Comparison of ENCODE assay signal across 11 mouse cellular contexts in genomic region chr3:90664219-90664618, GRCm38 (mm10). TPM values are rescaled to one million over a fixed set of nuclear protein-coding genes. Genes with fewer than 3 reads are reported as not detected.
DNase-seq lines count a peak whose midpoint lies in the region; ATAC-seq and TF ChIP-seq lines count a peak whose summit lies in the region.
"Had no signal": no experiment of that assay in that cellular context is flagged by ENCODE, and none has a peak within 500 bp of the region (broad histone marks: within the 10 kb centered on the region; RNA-seq: fewer than 3 reads in every experiment).

No protein-coding gene starts in this region.

- no peaks in the 10 kb centered on the region for H3K4me1 ChIP-seq in heart, embryonic 10.5 days
- no peaks in the 10 kb centered on the region for H3K4me1 ChIP-seq in E14TG2a.4 (replicated peaks; ENCODE audit: low read depth, low read length)
- H3K4me1 ChIP-seq in embryonic facial prominence, embryonic 14.5 days (ENCODE audit: control insufficient read depth, insufficient read depth, low read length): no peaks in the 10 kb centered on the region
- H3K4me1 ChIP-seq: hindbrain, embryonic 10.5 days; limb, embryonic 15.5 days had no signal

- H3K36me3 ChIP-seq in heart, embryonic 10.5 days: no peaks in the 10 kb centered on the region
- H3K36me3 ChIP-seq in E14TG2a.4 (ENCODE audit: insufficient read depth, low read length): no peaks in the 10 kb centered on the region
- no peaks in the 10 kb centered on the region for H3K36me3 ChIP-seq in embryonic facial prominence, embryonic 14.5 days (ENCODE audit: control insufficient read depth, insufficient read depth, low read length)
- H3K36me3 ChIP-seq: hindbrain, embryonic 10.5 days; limb, embryonic 15.5 days had no signal

- no peak overlapping the region for H3K9ac ChIP-seq in embryonic facial prominence, embryonic 14.5 days (ENCODE audit: low read depth, low read length)
- H3K9ac ChIP-seq: limb, embryonic 15.5 days had no signal

- no peak overlapping the region for H3K4me2 ChIP-seq in embryonic facial prominence, embryonic 14.5 days (ENCODE audit: low read depth, low read length)
- H3K4me2 ChIP-seq: limb, embryonic 15.5 days had no signal

- ATAC-seq in embryonic facial prominence, embryonic 14.5 days (ENCODE audit: low read depth): no peak

- peak; percentile 36 for TF ChIP-seq CTCF in E14TG2a.4 (conservative IDR thresholded peaks at IDR 0.05; ENCODE audit: low read length)

- H3K27me3 ChIP-seq in heart, embryonic 10.5 days (ENCODE audit: insufficient read depth, poor library complexity, severe bottlenecking): no peaks in the 10 kb centered on the region; the same call in 1 of the 2 replicates
- H3K27me3 ChIP-seq in E14TG2a.4 (ENCODE audit: insufficient read depth, low read length): no peaks in the 10 kb centered on the region
- H3K27me3 ChIP-seq in embryonic facial prominence, embryonic 14.5 days (replicated peaks; ENCODE audit: control insufficient read depth, insufficient read depth, low read length): no peaks in the 10 kb centered on the region
- H3K27me3 ChIP-seq: limb, embryonic 15.5 days had no signal

- intact Hi-C loops in heart, postnatal 10 days (cut with DNase I): loop anchor here (2.0 kb wide), 1 partner anchor 45 kb away; no protein-coding TSS in a partner anchor

- H3K9me3 ChIP-seq in heart, embryonic 10.5 days: no peaks in the 10 kb centered on the region
- no peaks in the 10 kb centered on the region for H3K9me3 ChIP-seq in E14TG2a.4 (ENCODE audit: low read length)
- no peaks in the 10 kb centered on the region for H3K9me3 ChIP-seq in embryonic facial prominence, embryonic 14.5 days (ENCODE audit: control insufficient read depth, low read length)
- H3K9me3 ChIP-seq: hindbrain, embryonic 10.5 days; limb, embryonic 15.5 days had no signal

- 90% methylated on average over 2 of the region's 2 CpGs for WGBS in heart, embryonic 10.5 days
- 90% methylated on average over 2 of the region's 2 CpGs for WGBS in embryonic facial prominence, embryonic 14.5 days

- DNase-seq in heart, postnatal 10 days: peak; percentile 5 to 12
- no peak for DNase-seq in heart, embryonic 10.5 days (ENCODE audit: low spot score)
- peak; percentile 78 for DNase-seq in 3T3-L1 (ENCODE audit: low read depth, low spot score)
- peak; percentile 24 for DNase-seq in embryonic facial prominence, embryonic 14.5 days (ENCODE audit: low spot score)
- no peak for DNase-seq in Muller cell, postnatal 12 days (ENCODE audit: inconsistent ontology term)
- DNase-seq in spleen, postnatal 36 days (ENCODE audit: low spot score in 2 of 2): no peak
- DNase-seq in layer of hippocampus, postnatal 14 days (ENCODE audit: low spot score in 2 of 2): no peak

- no peak overlapping the region for H3K4me3 ChIP-seq in heart, embryonic 10.5 days
- H3K4me3 ChIP-seq in E14TG2a.4 (replicated peaks; ENCODE audit: low read length): no peak overlapping the region
- H3K4me3 ChIP-seq in embryonic facial prominence, embryonic 14.5 days (ENCODE audit: low read depth, low read length): no peak overlapping the region
- H3K4me3 ChIP-seq: hindbrain, embryonic 10.5 days; limb, embryonic 15.5 days; myocyte had no signal

- H3K27ac ChIP-seq in heart, embryonic 10.5 days: no peak overlapping the region
- no peak overlapping the region for H3K27ac ChIP-seq in embryonic facial prominence, embryonic 14.5 days (replicated peaks; ENCODE audit: low read depth, low read length)
- H3K27ac ChIP-seq: hindbrain, embryonic 10.5 days; limb, embryonic 15.5 days had no signal

RNA-seq across cellular contexts. Expression of gene S100a8, which starts 4.6 kb away (rescaled TPM):
- total RNA-seq in heart, postnatal 10 days (2021): 1 to 10 TPM; 3.7 to 4.7 TPM
- polyA plus RNA-seq in heart, embryonic 10.5 days (2016; fragmentation: Nextera tagmentation; extraction: Ambion mirVana): not detected in 2 replicates
- 46.0 and 58.1 TPM in 2 replicates for polyA plus RNA-seq in embryonic facial prominence, embryonic 14.5 days (2014; fragmentation: Nextera tagmentation; extraction: Ambion mirVana)
- total RNA-seq in layer of hippocampus, postnatal 14 days (2021): not detected
- polyA plus RNA-seq: hindbrain, embryonic 10.5 days; myocyte had no signal

RNA-seq across cellular contexts. Expression of gene S100a7a, which starts 10.4 kb away (rescaled TPM):
- total RNA-seq in heart, postnatal 10 days (2021): under 1 TPM in 1 of 2 experiments, not detected in 1; 0.20 TPM
- not detected in 2 replicates for polyA plus RNA-seq in heart, embryonic 10.5 days (2016; fragmentation: Nextera tagmentation; extraction: Ambion mirVana)
- polyA plus RNA-seq in embryonic facial prominence, embryonic 14.5 days (2014; fragmentation: Nextera tagmentation; extraction: Ambion mirVana): 0.84 TPM in 1 of 2 replicates, not detected in the other
- under 1 TPM in 1 of 2 experiments, not detected in 1; 0.35 TPM for total RNA-seq in layer of hippocampus, postnatal 14 days (2021)
- polyA plus RNA-seq: hindbrain, embryonic 10.5 days had no signal

RNA-seq across cellular contexts. Expression of gene S100a9, which starts 31.3 kb away (rescaled TPM):
- 1 to 10 TPM; 5.2 to 6.7 TPM for total RNA-seq in heart, postnatal 10 days (2021)
- not detected in 2 replicates for polyA plus RNA-seq in heart, embryonic 10.5 days (2016; fragmentation: Nextera tagmentation; extraction: Ambion mirVana)
- polyA plus RNA-seq in embryonic facial prominence, embryonic 14.5 days (2014; fragmentation: Nextera tagmentation; extraction: Ambion mirVana): 30.1 and 39.1 TPM in 2 replicates
- under 1 TPM in 1 of 2 experiments, not detected in 1; 0.83 TPM for total RNA-seq in layer of hippocampus, postnatal 14 days (2021)
- polyA plus RNA-seq: hindbrain, embryonic 10.5 days; myocyte had no signal

RNA-seq across cellular contexts. Expression of gene S100a6, which starts 51.5 kb away (rescaled TPM):
- 10 to 100 TPM; 81.8 to 85.3 TPM for total RNA-seq in heart, postnatal 10 days (2021)
- polyA plus RNA-seq in heart, embryonic 10.5 days (2016; fragmentation: Nextera tagmentation; extraction: Ambion mirVana): 27.3 and 28.9 TPM in 2 replicates
- 190 and 334 TPM in 2 replicates for polyA plus RNA-seq in embryonic facial prominence, embryonic 14.5 days (2014; fragmentation: Nextera tagmentation; extraction: Ambion mirVana)
- total RNA-seq in layer of hippocampus, postnatal 14 days (2021): 10 to 100 TPM; 26.3 to 30.1 TPM

RNA-seq across cellular contexts. Expression of gene S100a5, which starts 55.9 kb away (rescaled TPM):
- not detected for total RNA-seq in heart, postnatal 10 days (2021)
- polyA plus RNA-seq in heart, embryonic 10.5 days (2016; fragmentation: Nextera tagmentation; extraction: Ambion mirVana): not detected in 2 replicates
- 1.6 TPM in 1 of 2 replicates, not detected in the other for polyA plus RNA-seq in embryonic facial prominence, embryonic 14.5 days (2014; fragmentation: Nextera tagmentation; extraction: Ambion mirVana)
- total RNA-seq in layer of hippocampus, postnatal 14 days (2021): not detected
- polyA plus RNA-seq: hindbrain, embryonic 10.5 days; limb, embryonic 15.5 days had no signal

Comparison
In these comparisons a context has a peak if more than half of its experiments do, and no peak if none do; other contexts are left out.
1. DNase-seq: peak in heart, postnatal 10 days (2 of 2), 3T3-L1 (single experiment) and embryonic facial prominence, embryonic 14.5 days (single experiment); none in heart, embryonic 10.5 days (single experiment), Muller cell, postnatal 12 days (single experiment), spleen, postnatal 36 days (0 of 2) and layer of hippocampus, postnatal 14 days (0 of 2).